Mouse (Mus musculus): ENCODE measurements around the gene Wdr66. TPM values are rescaled to one million over a fixed set of nuclear protein-coding genes. Genes with fewer than 3 reads are reported as not detected.

Wdr66 gene
- polyA plus RNA-seq, 1 experiment from 2014 or later = 1.00 TPM

GRCm38 (mm10) chr5:123324242-123324641 is 72.3 kb downstream of the Wdr66 start:
- Histone ChIP-seq H3K27ac (no peak overlapping the region), H3K9ac (no peak overlapping the region), H3K36me3 (no peaks in the 10 kb centered on the region), H3K4me3 (no peak overlapping the region), H3K9me3 (no peaks in the 10 kb centered on the region), H3K4me1 (peaks cover 9% of the 10 kb centered on the region), H3K4me2 (no peak overlapping the region), H3K27me3 (no peaks in the 10 kb centered on the region)
- no peak for ATAC-seq (ENCODE audit: borderline replicate concordance, extremely low read depth, low FRiP score, low TSS enrichment)
- WGBS = 30% methylated on average over 15 of the region's 15 CpGs

GRCm38 (mm10) chr5:123326006-123326750 is 74.3 kb downstream of the Wdr66 start:
- peak; percentile 23; the same call in 1 of the 2 replicates for ATAC-seq (ENCODE audit: borderline replicate concordance, extremely low read depth, low FRiP score, low TSS enrichment)
- peak overlapping the region; percentile 27; the same call in 1 of the 2 replicates for H3K27ac ChIP-seq
- no peak overlapping the region for H3K4me3 ChIP-seq
- H3K36me3 ChIP-seq = no peaks in the 10 kb centered on the region
- H3K27me3 ChIP-seq = no peaks in the 10 kb centered on the region
- H3K4me1 ChIP-seq = peaks cover 9% of the 10 kb centered on the region
- no peaks in the 10 kb centered on the region for H3K9me3 ChIP-seq
- WGBS = 49% methylated on average over 15 of the region's 15 CpGs
- no peak overlapping the region for H3K4me2 ChIP-seq
- H3K9ac ChIP-seq = no peak overlapping the region

- peaks cover 9% of the 10 kb centered on the region for H3K4me1 ChIP-seq
- WGBS = 68% methylated on average over 9 of the region's 9 CpGs
- no peak overlapping the region for H3K9ac ChIP-seq
- H3K27ac ChIP-seq = peak overlapping the region; percentile 27; the same call in 1 of the 2 replicates
- H3K36me3 ChIP-seq = no peaks in the 10 kb centered on the region
- 0 out of 2 replicates have a peak, but pooled peaks have one; percentile 23 for ATAC-seq (ENCODE audit: borderline replicate concordance, extremely low read depth, low FRiP score, low TSS enrichment)
- H3K27me3 ChIP-seq = no peaks in the 10 kb centered on the region
- H3K9me3 ChIP-seq = no peaks in the 10 kb centered on the region
- no peak overlapping the region for H3K4me3 ChIP-seq
- H3K4me2 ChIP-seq = no peak overlapping the region
Observed at GRCm38 (mm10) chr5:123326751-123327148, 74.8 kb downstream of the Wdr66 start.

GRCm38 (mm10) chr5:123327686-123328085 is 75.8 kb downstream of the Wdr66 start:
- 79% methylated on average over 8 of the region's 8 CpGs for WGBS
- H3K4me3 ChIP-seq = no peak overlapping the region
- H3K27ac ChIP-seq = no peak overlapping the region
- no peak overlapping the region for H3K9ac ChIP-seq
- no peak for ATAC-seq (ENCODE audit: borderline replicate concordance, extremely low read depth, low FRiP score, low TSS enrichment)
- no peaks in the 10 kb centered on the region for H3K9me3 ChIP-seq
- peaks cover 9% of the 10 kb centered on the region for H3K4me1 ChIP-seq
- H3K27me3 ChIP-seq = no peaks in the 10 kb centered on the region
- no peak overlapping the region for H3K4me2 ChIP-seq
- H3K36me3 ChIP-seq = no peaks in the 10 kb centered on the region

- 84% methylated on average over 6 of the region's 6 CpGs for WGBS
- Histone ChIP-seq H3K4me2 (no peak overlapping the region), H3K4me1 (peaks cover 8% of the 10 kb centered on the region; the same call in 1 of the 2 replicates), H3K27ac (no peak overlapping the region), H3K9ac (no peak overlapping the region), H3K4me3 (no peak overlapping the region), H3K9me3 (no peaks in the 10 kb centered on the region), H3K36me3 (no peaks in the 10 kb centered on the region), H3K27me3 (no peaks in the 10 kb centered on the region)
- ATAC-seq (ENCODE audit: borderline replicate concordance, extremely low read depth, low FRiP score, low TSS enrichment) = no peak
Observed at GRCm38 (mm10) chr5:123333566-123333965, 81.7 kb downstream of the Wdr66 start.

DNA sequence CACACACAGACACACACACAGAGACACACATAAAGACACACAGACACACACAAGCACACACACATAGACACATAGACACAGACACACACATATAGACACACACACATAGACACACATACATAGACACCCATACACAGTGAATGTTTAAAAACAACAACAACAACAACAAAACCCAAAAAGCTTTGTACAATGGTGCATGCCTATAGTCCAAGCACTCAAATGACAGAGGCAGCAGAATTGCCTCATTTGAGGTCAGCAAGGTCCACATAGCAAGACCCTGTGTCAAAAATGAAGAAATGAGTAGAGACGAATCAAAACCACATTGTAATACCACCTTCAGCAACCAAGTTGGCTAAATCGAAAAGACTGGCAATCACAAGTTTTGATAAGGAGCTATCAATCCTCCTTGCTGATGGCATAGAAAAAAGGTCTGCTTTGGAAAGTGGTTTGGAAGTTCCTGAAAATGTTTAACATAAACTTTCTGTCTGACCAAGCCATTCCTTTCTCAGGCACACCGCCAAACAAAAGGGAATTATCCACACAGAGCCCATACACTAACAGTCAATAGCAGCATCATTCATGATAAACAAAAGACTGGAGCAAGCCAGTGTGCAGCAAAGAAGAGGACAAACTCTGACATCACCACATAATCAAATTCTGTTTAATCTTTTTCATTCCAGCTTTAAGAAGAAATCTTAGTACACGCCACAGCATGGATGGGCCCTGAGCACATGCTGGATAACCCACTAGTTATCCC is 84.5 kb downstream of the Wdr66 start:
- Histone ChIP-seq H3K27me3 (no peaks in the 10 kb centered on the region), H3K36me3 (no peaks in the 10 kb centered on the region), H3K27ac (peak overlapping the region; percentile 71), H3K9ac (no peak overlapping the region), H3K4me1 (peaks cover 8% of the 10 kb centered on the region; the same call in 1 of the 2 replicates), H3K4me3 (no peak overlapping the region), H3K9me3 (no peaks in the 10 kb centered on the region), H3K4me2 (no peak overlapping the region)
- peak; percentile 75 for ATAC-seq (ENCODE audit: borderline replicate concordance, extremely low read depth, low FRiP score, low TSS enrichment)
- 35% methylated on average over 4 of the region's 4 CpGs for WGBS

DNA sequence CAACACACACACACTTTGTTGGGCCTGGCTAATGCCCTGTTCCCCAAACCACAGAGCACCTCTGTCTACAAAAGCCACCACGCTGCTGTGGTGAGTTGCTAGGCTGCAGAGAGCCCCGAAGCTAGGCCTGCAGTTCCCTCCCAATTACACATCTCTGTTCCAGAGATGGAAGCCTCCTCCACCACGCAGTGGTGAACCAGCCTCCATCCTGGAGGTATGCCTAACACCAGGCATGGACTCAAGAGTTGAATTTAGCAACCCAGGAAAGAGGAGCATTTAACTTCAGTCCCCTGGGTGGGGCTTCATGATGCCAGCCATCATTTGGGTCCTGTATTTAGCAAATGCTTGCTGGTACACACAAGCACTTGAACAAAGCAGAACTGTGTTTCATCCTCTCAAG is 86.6 kb downstream of the Wdr66 start:
- ATAC-seq (ENCODE audit: borderline replicate concordance, extremely low read depth, low FRiP score, low TSS enrichment) = no peak
- no peaks in the 10 kb centered on the region for H3K27me3 ChIP-seq
- WGBS = 67% methylated on average over 3 of the region's 3 CpGs
- no peak overlapping the region for H3K27ac ChIP-seq
- H3K36me3 ChIP-seq = no peaks in the 10 kb centered on the region
- peaks cover 10% of the 10 kb centered on the region; the same call in 1 of the 2 replicates for H3K4me1 ChIP-seq
- no peak overlapping the region for H3K4me3 ChIP-seq
- no peak overlapping the region for H3K9ac ChIP-seq
- no peaks in the 10 kb centered on the region for H3K9me3 ChIP-seq
- no peak overlapping the region for H3K4me2 ChIP-seq

- Histone ChIP-seq H3K27me3 (no peaks in the 10 kb centered on the region), H3K9me3 (no peaks in the 10 kb centered on the region), H3K4me1 (peaks cover 27% of the 10 kb centered on the region), H3K9ac (peak within 1 kb of the TSS; percentile 94), H3K4me3 (peak within 1 kb of the TSS; percentile 96), H3K27ac (peak within 1 kb of the TSS; percentile 99), H3K36me3 (no peaks in the 10 kb centered on the region), H3K4me2 (peak within 1 kb of the TSS; percentile 81)
- WGBS = 1% methylated on average over 62 of the region's 69 CpGs
- ATAC-seq (ENCODE audit: borderline replicate concordance, extremely low read depth, low FRiP score, low TSS enrichment) = peak; percentile 88
Observed at GRCm38 (mm10) chr5:123343707-123344627, 92.1 kb downstream of the Wdr66 start, which contains the start of gene Bcl7a. Bcl7a (plus strand) TSS chr5:123343834.

GRCm38 (mm10) chr5:123344628-123344962 is 92.7 kb downstream of the Wdr66 start:
- Histone ChIP-seq H3K4me3 (peak overlapping the region; percentile 96), H3K36me3 (no peaks in the 10 kb centered on the region), H3K27ac (peak overlapping the region; percentile 99), H3K4me1 (peaks cover 27% of the 10 kb centered on the region), H3K27me3 (no peaks in the 10 kb centered on the region), H3K9ac (peak overlapping the region; percentile 94), H3K9me3 (no peaks in the 10 kb centered on the region), H3K4me2 (peak overlapping the region; percentile 81)
- ATAC-seq (ENCODE audit: borderline replicate concordance, extremely low read depth, low FRiP score, low TSS enrichment) = peak; percentile 28
- WGBS = 0% methylated on average over 35 of the region's 51 CpGs

DNA sequence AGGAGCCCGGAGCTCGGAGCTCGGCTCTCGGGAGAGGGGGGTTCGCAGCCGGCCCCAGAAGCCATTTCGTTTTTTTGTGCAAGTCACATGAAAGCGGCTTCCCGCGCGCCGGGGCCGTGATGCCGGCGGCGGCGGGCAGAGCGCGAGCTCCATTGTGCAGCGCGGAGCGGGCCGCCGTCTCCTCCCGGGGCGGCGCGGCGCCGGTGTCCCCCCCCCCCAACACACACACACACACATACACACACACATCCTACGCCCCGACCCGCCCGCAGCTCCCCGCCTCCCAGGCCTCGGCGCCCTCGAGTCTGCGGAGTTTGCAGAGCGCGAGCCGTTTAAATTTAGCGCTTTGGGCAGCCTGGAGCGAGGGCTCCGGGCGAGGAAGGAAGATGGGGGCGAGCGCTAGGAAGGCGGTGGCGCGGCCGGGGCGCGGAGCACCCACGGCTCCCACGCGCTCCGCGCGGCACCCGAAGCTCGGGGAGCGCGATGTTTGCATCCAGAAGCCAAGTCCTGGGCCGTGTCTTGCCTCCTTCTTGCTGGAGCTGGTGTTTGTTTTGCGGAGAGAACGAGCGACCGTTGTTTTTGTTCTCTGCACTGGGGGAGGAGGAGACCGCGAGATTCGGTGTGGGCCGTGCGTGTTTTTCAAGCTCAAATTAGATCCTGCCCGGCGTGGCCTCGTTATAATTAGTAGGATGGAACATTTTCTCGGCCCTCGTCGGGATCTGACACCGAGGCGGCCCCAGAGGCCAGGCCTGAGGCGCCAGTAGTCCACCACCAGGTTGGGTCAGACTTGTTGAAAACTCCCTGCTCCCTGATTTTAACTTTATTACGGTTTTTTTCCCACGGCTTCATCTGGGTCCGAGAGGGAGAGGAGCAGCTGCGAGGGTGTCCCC is 93.3 kb downstream of the Wdr66 start:
- Histone ChIP-seq H3K36me3 (no peaks in the 10 kb centered on the region), H3K4me1 (peaks cover 30% of the 10 kb centered on the region), H3K9ac (peak overlapping the region; percentile 94), H3K4me3 (peak overlapping the region; percentile 96), H3K9me3 (no peaks in the 10 kb centered on the region), H3K27ac (peak overlapping the region; percentile 99), H3K4me2 (peak overlapping the region; percentile 81), H3K27me3 (no peaks in the 10 kb centered on the region)
- peak; percentile 56 for ATAC-seq (ENCODE audit: borderline replicate concordance, extremely low read depth, low FRiP score, low TSS enrichment)
- WGBS = 1% methylated on average over 71 of the region's 87 CpGs
